Mouse (Mus musculus): ENCODE measurements around the gene Msx2.
A peak's percentile ranks its signal among the peaks of the same experiment; 100 is the strongest.

Msx2 gene

GRCm38 (mm10) chr13:53472614-53473124 lies at the start of gene Msx2:
Gene Msx2, minus strand, starts transcription at chr13:53473074.
- DNase-seq (ENCODE audit: low spot score): peak; percentile 93

GRCm38 (mm10) chr13:53521468-53521867 lies 48.6 kb upstream of the Msx2 start:
- DNase-seq (ENCODE audit: low spot score): no peak

- DNase-seq (ENCODE audit: low spot score): peak; percentile 18
These were observed 47.6 kb upstream of the Msx2 start for GRCm38 (mm10) chr13:53520343-53520937.

- DNase-seq (ENCODE audit: low spot score): no peak
These were observed 46.9 kb upstream of the Msx2 start for GRCm38 (mm10) chr13:53519727-53520126.

GRCm38 (mm10) chr13:53518306-53518705 lies 45.4 kb upstream of the Msx2 start:
- DNase-seq (ENCODE audit: low spot score): no peak

GRCm38 (mm10) chr13:53514574-53514973 lies 41.7 kb upstream of the Msx2 start:
- no peak for DNase-seq (ENCODE audit: low spot score)

GRCm38 (mm10) chr13:53511366-53511765 lies 38.5 kb upstream of the Msx2 start:
- DNase-seq (ENCODE audit: low spot score): no peak

GRCm38 (mm10) chr13:53502406-53502805 lies 29.5 kb upstream of the Msx2 start:
- DNase-seq (ENCODE audit: low spot score): no peak

GRCm38 (mm10) chr13:53501561-53502253 lies 28.8 kb upstream of the Msx2 start:
- DNase-seq (ENCODE audit: low spot score): peak; percentile 37

- DNase-seq (ENCODE audit: low spot score): no peak
These were observed 28.2 kb upstream of the Msx2 start for GRCm38 (mm10) chr13:53501057-53501456.

GRCm38 (mm10) chr13:53486512-53486911 lies 13.6 kb upstream of the Msx2 start:
- DNase-seq (ENCODE audit: low spot score): no peak

- DNase-seq (ENCODE audit: low spot score): peak; percentile 81
These were observed 2.9 kb upstream of the Msx2 start for GRCm38 (mm10) chr13:53475701-53476188.

- DNase-seq (ENCODE audit: low spot score): no peak
These were observed 1.6 kb upstream of the Msx2 start for GRCm38 (mm10) chr13:53474491-53474890.

- peak; percentile 10 for DNase-seq (ENCODE audit: low spot score)
These were observed 1.1 kb upstream of the Msx2 start for GRCm38 (mm10) chr13:53473991-53474390.

GRCm38 (mm10) chr13:53473291-53473690 lies 417 bp upstream of the Msx2 start:
- peak; percentile 15 for DNase-seq (ENCODE audit: low spot score)

GRCm38 (mm10) chr13:53471926-53472613 lies 804 bp downstream of the Msx2 start:
- DNase-seq (ENCODE audit: low spot score): no peak

- peak; percentile 20 for DNase-seq (ENCODE audit: low spot score)
These were observed 1.5 kb downstream of the Msx2 start for GRCm38 (mm10) chr13:53471411-53471810.

- DNase-seq (ENCODE audit: low spot score): peak; percentile 42
These were observed 2.3 kb downstream of the Msx2 start for GRCm38 (mm10) chr13:53470437-53471151.

GRCm38 (mm10) chr13:53469756-53470155 lies 3.1 kb downstream of the Msx2 start:
- DNase-seq (ENCODE audit: low spot score): peak; percentile 13

- DNase-seq (ENCODE audit: low spot score): peak; percentile 23
These were observed 4.7 kb downstream of the Msx2 start for GRCm38 (mm10) chr13:53468171-53468570.

- peak; percentile 20 for DNase-seq (ENCODE audit: low spot score)
These were observed 6.5 kb downstream of the Msx2 start for GRCm38 (mm10) chr13:53466189-53466866.
